ENCODE assay signal across 12 mouse cellular contexts in the genomic region with DNA sequence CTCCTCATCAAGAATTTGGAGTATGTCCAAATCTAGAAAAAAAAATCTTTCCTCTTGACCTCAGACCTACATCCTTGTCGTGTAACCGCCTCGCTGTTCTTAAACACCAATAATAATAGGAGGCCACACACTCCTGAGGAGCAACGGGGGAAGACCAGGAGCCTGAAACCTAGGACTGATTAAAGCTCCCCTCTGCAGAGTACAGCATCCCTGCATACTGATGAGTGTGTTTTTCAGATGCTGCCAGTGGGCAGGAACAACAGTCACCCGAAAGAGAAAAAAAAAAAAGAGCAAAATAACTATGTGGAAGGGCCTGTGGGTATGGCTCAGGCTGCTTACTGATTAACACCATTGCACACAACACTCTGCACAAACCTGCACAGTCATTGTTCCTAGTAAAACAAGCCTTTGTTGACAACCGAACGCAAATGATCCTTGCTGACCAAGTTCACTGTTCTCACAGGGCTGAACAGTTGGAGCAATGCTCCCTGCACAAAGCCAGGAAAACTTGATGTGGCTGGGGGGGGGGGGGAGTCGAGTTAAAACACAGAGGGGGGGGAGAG. TPM values are rescaled to one million over a fixed set of nuclear protein-coding genes. Genes with fewer than 3 reads are reported as not detected.
DNase-seq lines count a peak whose midpoint lies in the region; ATAC-seq lines count a peak whose summit lies in the region.
"Had no signal": no experiment of that assay in that cellular context is flagged by ENCODE, and none has a peak within 500 bp of the region (broad histone marks: within the 10 kb centered on the region; RNA-seq: fewer than 3 reads in every experiment).

No protein-coding gene starts in this region.

- no peak overlapping the region for H3K4me2 ChIP-seq in midbrain, embryonic 11.5 days
- H3K4me2 ChIP-seq in hindbrain, embryonic 11.5 days (replicated peaks; ENCODE audit: low read depth, low read length), result no peak overlapping the region
- no peak overlapping the region for H3K4me2 ChIP-seq in stomach, embryonic 16.5 days (ENCODE audit: low read depth, low read length)
- H3K4me2 ChIP-seq: lung, embryonic 15.5 days had no signal

- peaks cover 25% of the 10 kb centered on the region for H3K4me1 ChIP-seq in midbrain, embryonic 10.5 days
- H3K4me1 ChIP-seq in midbrain, embryonic 11.5 days (ENCODE audit: control insufficient read depth, insufficient read depth, low read length), result peaks cover 4% of the 10 kb centered on the region; the same call in 1 of the 2 replicates
- H3K4me1 ChIP-seq in hindbrain, embryonic 11.5 days (replicated peaks; ENCODE audit: control insufficient read depth, insufficient read depth, low read length), result no peaks in the 10 kb centered on the region
- H3K4me1 ChIP-seq in stomach, embryonic 16.5 days (ENCODE audit: control insufficient read depth, insufficient read depth, low read length), result peaks cover 4% of the 10 kb centered on the region

- no peak overlapping the region for H3K9ac ChIP-seq in midbrain, embryonic 11.5 days (ENCODE audit: low read length)
- H3K9ac ChIP-seq in hindbrain, embryonic 11.5 days (ENCODE audit: low read depth, low read length), result no peak overlapping the region
- no peak overlapping the region for H3K9ac ChIP-seq in stomach, embryonic 16.5 days (ENCODE audit: low read length)
- H3K9ac ChIP-seq: lung, embryonic 15.5 days had no signal

- ATAC-seq in midbrain, embryonic 11.5 days (ENCODE audit: low FRiP score), result no peak
- no peak for ATAC-seq in hindbrain, embryonic 11.5 days (ENCODE audit: low FRiP score)
- peak; percentile 50; the same call in 1 of the 2 replicates for ATAC-seq in stomach, embryonic 16.5 days (ENCODE audit: insufficient read depth, low FRiP score)
- ATAC-seq: CD4-positive, CD25-positive, alpha-beta regulatory T cell, adult 4 months had no signal

- H3K9me3 ChIP-seq in midbrain, embryonic 10.5 days (replicated peaks), result no peaks in the 10 kb centered on the region
- no peaks in the 10 kb centered on the region for H3K9me3 ChIP-seq in midbrain, embryonic 11.5 days (ENCODE audit: control insufficient read depth, low read length)
- H3K9me3 ChIP-seq in hindbrain, embryonic 11.5 days (ENCODE audit: control insufficient read depth, low read length), result no peaks in the 10 kb centered on the region
- no peaks in the 10 kb centered on the region for H3K9me3 ChIP-seq in stomach, embryonic 16.5 days (replicated peaks; ENCODE audit: control insufficient read depth, low read length)
- H3K9me3 ChIP-seq: lung, embryonic 15.5 days had no signal

- 48% methylated on average over 7 of the region's 8 CpGs for WGBS in midbrain, embryonic 10.5 days
- 38% methylated on average over 7 of the region's 8 CpGs for WGBS in midbrain, embryonic 11.5 days
- 28% methylated on average over 7 of the region's 8 CpGs for WGBS in hindbrain, embryonic 11.5 days
- 38% methylated on average over 8 of the region's 8 CpGs for WGBS in stomach, embryonic 16.5 days

- DNase-seq in midbrain, embryonic 10.5 days (ENCODE audit: low spot score), result no peak
- no peak for DNase-seq in midbrain, embryonic 11.5 days (ENCODE audit: low spot score, missing footprints)
- peak; percentile 17 for DNase-seq in hindbrain, embryonic 11.5 days (ENCODE audit: low spot score)
- peak; percentile 46 for DNase-seq in kidney, postnatal 10 days
- no peak for DNase-seq in cerebellum, postnatal 36 days
- no peak for DNase-seq in left cerebral cortex, adult 9 months (ENCODE audit: low spot score in 2 of 2)
- no peak for DNase-seq in adrenal gland, adult 2 months
- DNase-seq: cerebellum, postnatal 25 days had no signal

- H3K27me3 ChIP-seq in midbrain, embryonic 10.5 days (ENCODE audit: low read depth, poor library complexity, severe bottlenecking), result no peaks in the 10 kb centered on the region
- H3K27me3 ChIP-seq in midbrain, embryonic 11.5 days (ENCODE audit: control insufficient read depth, insufficient read depth, low read length), result no peaks in the 10 kb centered on the region
- no peaks in the 10 kb centered on the region for H3K27me3 ChIP-seq in hindbrain, embryonic 11.5 days (ENCODE audit: control insufficient read depth, insufficient read depth, low read length)
- no peaks in the 10 kb centered on the region for H3K27me3 ChIP-seq in stomach, embryonic 16.5 days (ENCODE audit: control insufficient read depth, insufficient read depth, low read length)
- H3K27me3 ChIP-seq: lung, embryonic 15.5 days had no signal

- no peaks in the 10 kb centered on the region for H3K36me3 ChIP-seq in midbrain, embryonic 10.5 days
- H3K36me3 ChIP-seq in midbrain, embryonic 11.5 days (ENCODE audit: control insufficient read depth, insufficient read depth, low read length), result no peaks in the 10 kb centered on the region
- no peaks in the 10 kb centered on the region for H3K36me3 ChIP-seq in hindbrain, embryonic 11.5 days (ENCODE audit: control insufficient read depth, insufficient read depth, low read length)
- no peaks in the 10 kb centered on the region for H3K36me3 ChIP-seq in stomach, embryonic 16.5 days (ENCODE audit: control insufficient read depth, insufficient read depth, low read length)
- H3K36me3 ChIP-seq: lung, embryonic 15.5 days had no signal

- no peak overlapping the region for H3K4me3 ChIP-seq in midbrain, embryonic 10.5 days
- H3K4me3 ChIP-seq in midbrain, embryonic 11.5 days (ENCODE audit: low read depth, low read length), result no peak overlapping the region
- H3K4me3 ChIP-seq in hindbrain, embryonic 11.5 days (ENCODE audit: low read depth, low read length), result no peak overlapping the region
- H3K4me3 ChIP-seq in stomach, embryonic 16.5 days (replicated peaks; ENCODE audit: low read length), result no peak overlapping the region
- H3K4me3 ChIP-seq: erythroblast, embryonic 14.5 days; lung, embryonic 15.5 days had no signal

- H3K27ac ChIP-seq in midbrain, embryonic 10.5 days (replicated peaks), result peak overlapping the region; percentile 69
- H3K27ac ChIP-seq in midbrain, embryonic 11.5 days (ENCODE audit: low read depth, low read length), result no peak overlapping the region
- H3K27ac ChIP-seq in hindbrain, embryonic 11.5 days (ENCODE audit: low read depth, low read length), result no peak overlapping the region
- no peak overlapping the region for H3K27ac ChIP-seq in stomach, embryonic 16.5 days (ENCODE audit: low read length)
- H3K27ac ChIP-seq: lung, embryonic 15.5 days had no signal

RNA-seq across cellular contexts. Expression of a gene that starts 43.8 kb away (rescaled TPM):
- 4.1 and 4.3 TPM in 2 replicates for polyA plus RNA-seq in midbrain, embryonic 10.5 days (2016; fragmentation: Nextera tagmentation; extraction: Ambion mirVana)
- 1.7 and 1.9 TPM in 2 replicates for polyA plus RNA-seq in midbrain, embryonic 11.5 days (2014; fragmentation: Nextera tagmentation; extraction: Ambion mirVana)
- 2.3 and 2.9 TPM in 2 replicates for polyA plus RNA-seq in hindbrain, embryonic 11.5 days (2014; fragmentation: Nextera tagmentation; extraction: Ambion mirVana)
- 1.9 and 2.4 TPM in 2 replicates for polyA plus RNA-seq in stomach, embryonic 16.5 days (2015; fragmentation: Nextera tagmentation; extraction: Ambion mirVana)
- 10 to 100 TPM in 1 of 2 experiments, 1 to 10 TPM in 1; 9.3 to 12.4 TPM for total RNA-seq in adrenal gland, adult 2 months (2021)
- 3.3 and 6.1 TPM in 2 replicates for polyA plus RNA-seq in adrenal gland, adult 2 months (2012; rRNA removed)

Comparison
In these comparisons a context has a peak if more than half of its experiments do, and no peak if none do; other contexts are left out.
1. DNase-seq: peak in hindbrain, embryonic 11.5 days (single experiment) and kidney, postnatal 10 days (single experiment); none in midbrain, embryonic 10.5 days (single experiment), midbrain, embryonic 11.5 days (single experiment), cerebellum, postnatal 36 days (0 of 2), left cerebral cortex, adult 9 months (0 of 2) and adrenal gland, adult 2 months (single experiment).